Mouse (Mus musculus): ENCODE measurements around the gene Snap47. TPM values are rescaled to one million over a fixed set of nuclear protein-coding genes. Genes with fewer than 3 reads are reported as not detected.
"Not testable (repeated sequence)": the region's sequence is repeated elsewhere in the genome, so short reads cannot be mapped to it uniquely, and the experiment has no call there.

Snap47 gene
- polyA plus RNA-seq, 1 experiment from 2014 or later: 445 TPM

- 0 out of 2 replicates have a peak, but pooled peaks cover 2% of the 10 kb centered on the region for H3K4me1 ChIP-seq (replicated peaks; ENCODE audit: control insufficient read depth, insufficient read depth, low read length)
- H3K4me2 ChIP-seq (ENCODE audit: low read length): no peak overlapping the region
- no peaks in the 10 kb centered on the region for H3K9me3 ChIP-seq (ENCODE audit: control insufficient read depth, low read length)
- H3K36me3 ChIP-seq (ENCODE audit: control insufficient read depth, insufficient read depth): no peaks in the 10 kb centered on the region
- 62% methylated on average over 4 of the region's 4 CpGs for WGBS
- no peaks in the 10 kb centered on the region for H3K27me3 ChIP-seq (replicated peaks; ENCODE audit: control insufficient read depth, insufficient read depth, low read length)
- H3K9ac ChIP-seq (replicated peaks; ENCODE audit: low read depth, low read length): no peak overlapping the region
- no peak for ATAC-seq
- no peak overlapping the region for H3K27ac ChIP-seq (ENCODE audit: low read length)
- no peak overlapping the region for H3K4me3 ChIP-seq (replicated peaks; ENCODE audit: low read length)
Measured at GRCm38 (mm10) chr11:59389617-59390016, 61.4 kb downstream of the Snap47 start.

- Histone ChIP-seq H3K4me3 (replicated peaks; ENCODE audit: low read length) (no peak overlapping the region), H3K4me2 (ENCODE audit: low read length) (no peak overlapping the region), H3K9ac (replicated peaks; ENCODE audit: low read depth, low read length) (no peak overlapping the region), H3K4me1 (replicated peaks; ENCODE audit: control insufficient read depth, insufficient read depth, low read length) (0 out of 2 replicates have a peak, but pooled peaks cover 2% of the 10 kb centered on the region), H3K27ac (ENCODE audit: low read length) (no peak overlapping the region), H3K27me3 (replicated peaks; ENCODE audit: control insufficient read depth, insufficient read depth, low read length) (no peaks in the 10 kb centered on the region), H3K36me3 (ENCODE audit: control insufficient read depth, insufficient read depth) (no peaks in the 10 kb centered on the region), H3K9me3 (ENCODE audit: control insufficient read depth, low read length) (no peaks in the 10 kb centered on the region)
- 74% methylated on average over 4 of the region's 4 CpGs for WGBS
- ATAC-seq: no peak
Measured at GRCm38 (mm10) chr11:59388806-59389205, 62.2 kb downstream of the Snap47 start.

- no peaks in the 10 kb centered on the region for H3K27me3 ChIP-seq (replicated peaks; ENCODE audit: control insufficient read depth, insufficient read depth, low read length)
- no peak overlapping the region for H3K9ac ChIP-seq (replicated peaks; ENCODE audit: low read depth, low read length)
- no peaks in the 10 kb centered on the region for H3K36me3 ChIP-seq (ENCODE audit: control insufficient read depth, insufficient read depth)
- H3K4me1 ChIP-seq (replicated peaks; ENCODE audit: control insufficient read depth, insufficient read depth, low read length): no peaks in the 10 kb centered on the region
- H3K9me3 ChIP-seq (ENCODE audit: control insufficient read depth, low read length): no peaks in the 10 kb centered on the region
- no peak for ATAC-seq
- WGBS: 58% methylated on average over 4 of the region's 4 CpGs
- no peak overlapping the region for H3K4me2 ChIP-seq (ENCODE audit: low read length)
- no peak overlapping the region for H3K27ac ChIP-seq (ENCODE audit: low read length)
- no peak overlapping the region for H3K4me3 ChIP-seq (replicated peaks; ENCODE audit: low read length)
Measured at GRCm38 (mm10) chr11:59387471-59387870, 63.5 kb downstream of the Snap47 start.

GRCm38 (mm10) chr11:59385123-59385522 is 65.9 kb downstream of the Snap47 start:
- Histone ChIP-seq H3K36me3 (ENCODE audit: control insufficient read depth, insufficient read depth) (no peaks in the 10 kb centered on the region), H3K4me2 (ENCODE audit: low read length) (no peak overlapping the region), H3K9me3 (ENCODE audit: control insufficient read depth, low read length) (no peaks in the 10 kb centered on the region), H3K27me3 (replicated peaks; ENCODE audit: control insufficient read depth, insufficient read depth, low read length) (no peaks in the 10 kb centered on the region), H3K27ac (ENCODE audit: low read length) (no peak overlapping the region), H3K9ac (replicated peaks; ENCODE audit: low read depth, low read length) (no peak overlapping the region), H3K4me1 (replicated peaks; ENCODE audit: control insufficient read depth, insufficient read depth, low read length) (no peaks in the 10 kb centered on the region), H3K4me3 (replicated peaks; ENCODE audit: low read length) (no peak overlapping the region)
- 24% methylated on average over 8 of the region's 8 CpGs for WGBS
- no peak for ATAC-seq

- no peak overlapping the region for H3K27ac ChIP-seq (ENCODE audit: low read length)
- H3K9me3 ChIP-seq (ENCODE audit: control insufficient read depth, low read length): no peaks in the 10 kb centered on the region
- H3K9ac ChIP-seq (replicated peaks; ENCODE audit: low read depth, low read length): no peak overlapping the region
- H3K4me3 ChIP-seq (replicated peaks; ENCODE audit: low read length): no peak overlapping the region
- no peak overlapping the region for H3K4me2 ChIP-seq (ENCODE audit: low read length)
- H3K4me1 ChIP-seq (replicated peaks; ENCODE audit: control insufficient read depth, insufficient read depth, low read length): no peaks in the 10 kb centered on the region
- ATAC-seq: no peak
- no peaks in the 10 kb centered on the region for H3K27me3 ChIP-seq (replicated peaks; ENCODE audit: control insufficient read depth, insufficient read depth, low read length)
- whole genome bisulfite sequencing: 61% methylated on average over 7 of the region's 7 CpGs
- H3K36me3 ChIP-seq (ENCODE audit: control insufficient read depth, insufficient read depth): no peaks in the 10 kb centered on the region
Measured at GRCm38 (mm10) chr11:59384441-59384959, 66.5 kb downstream of the Snap47 start.

GRCm38 (mm10) chr11:59379547-59379946 is 71.4 kb downstream of the Snap47 start:
- Histone ChIP-seq H3K9me3 (ENCODE audit: control insufficient read depth, low read length) (no peaks in the 10 kb centered on the region), H3K27me3 (replicated peaks; ENCODE audit: control insufficient read depth, insufficient read depth, low read length) (no peaks in the 10 kb centered on the region), H3K4me2 (ENCODE audit: low read length) (no peak overlapping the region), H3K27ac (ENCODE audit: low read length) (no peak overlapping the region), H3K9ac (replicated peaks; ENCODE audit: low read depth, low read length) (no peak overlapping the region), H3K36me3 (ENCODE audit: control insufficient read depth, insufficient read depth) (no peaks in the 10 kb centered on the region), H3K4me3 (replicated peaks; ENCODE audit: low read length) (no peak overlapping the region), H3K4me1 (replicated peaks; ENCODE audit: control insufficient read depth, insufficient read depth, low read length) (no peaks in the 10 kb centered on the region)
- no peak for ATAC-seq

- no peaks in the 10 kb centered on the region for H3K4me1 ChIP-seq (replicated peaks; ENCODE audit: control insufficient read depth, insufficient read depth, low read length)
- H3K9ac ChIP-seq (replicated peaks; ENCODE audit: low read depth, low read length): no peak overlapping the region
- no peaks in the 10 kb centered on the region for H3K27me3 ChIP-seq (replicated peaks; ENCODE audit: control insufficient read depth, insufficient read depth, low read length)
- WGBS: 89% methylated on average over 3 of the region's 3 CpGs
- no peak overlapping the region for H3K4me3 ChIP-seq (replicated peaks; ENCODE audit: low read length)
- H3K4me2 ChIP-seq (ENCODE audit: low read length): no peak overlapping the region
- H3K9me3 ChIP-seq (ENCODE audit: control insufficient read depth, low read length): no peaks in the 10 kb centered on the region
- no peak overlapping the region for H3K27ac ChIP-seq (ENCODE audit: low read length)
- H3K36me3 ChIP-seq (ENCODE audit: control insufficient read depth, insufficient read depth): no peaks in the 10 kb centered on the region
- no peak for ATAC-seq
Measured at GRCm38 (mm10) chr11:59377999-59378398, 73.0 kb downstream of the Snap47 start.

- Histone ChIP-seq H3K36me3 (ENCODE audit: control insufficient read depth, insufficient read depth) (no peaks in the 10 kb centered on the region), H3K27me3 (replicated peaks; ENCODE audit: control insufficient read depth, insufficient read depth, low read length) (no peaks in the 10 kb centered on the region), H3K4me2 (ENCODE audit: low read length) (no peak within 1 kb of the TSS), H3K4me3 (replicated peaks; ENCODE audit: low read length) (no peak within 1 kb of the TSS), H3K9me3 (ENCODE audit: control insufficient read depth, low read length) (no peaks in the 10 kb centered on the region), H3K4me1 (replicated peaks; ENCODE audit: control insufficient read depth, insufficient read depth, low read length) (no peaks in the 10 kb centered on the region), H3K9ac (replicated peaks; ENCODE audit: low read depth, low read length) (no peak within 1 kb of the TSS), H3K27ac (ENCODE audit: low read length) (no peak within 1 kb of the TSS)
- no peak for ATAC-seq
- 74% methylated on average over 16 of the region's 16 CpGs for WGBS
Measured at GRCm38 (mm10) chr11:59375475-59375874, 75.5 kb downstream of the Snap47 start, which contains the start of gene Prss38. Prss38 (minus strand) TSS chr11:59375657.

GRCm38 (mm10) chr11:59369848-59370247 is 81.1 kb downstream of the Snap47 start:
- Histone ChIP-seq H3K4me1 (replicated peaks; ENCODE audit: control insufficient read depth, insufficient read depth, low read length) (peaks cover 9% of the 10 kb centered on the region), H3K4me2 (ENCODE audit: low read length) (no peak overlapping the region), H3K9ac (replicated peaks; ENCODE audit: low read depth, low read length) (no peak overlapping the region), H3K27me3 (replicated peaks; ENCODE audit: control insufficient read depth, insufficient read depth, low read length) (no peaks in the 10 kb centered on the region), H3K36me3 (ENCODE audit: control insufficient read depth, insufficient read depth) (no peaks in the 10 kb centered on the region), H3K9me3 (ENCODE audit: control insufficient read depth, low read length) (no peaks in the 10 kb centered on the region), H3K27ac (ENCODE audit: low read length) (no peak overlapping the region), H3K4me3 (replicated peaks; ENCODE audit: low read length) (no peak overlapping the region)
- no peak for ATAC-seq
- 76% methylated on average over 11 of the region's 11 CpGs for WGBS

GRCm38 (mm10) chr11:59367955-59368354 is 83.0 kb downstream of the Snap47 start:
- not testable (repeated sequence) for H3K9me3 ChIP-seq (ENCODE audit: control insufficient read depth, low read length); ATAC-seq; H3K36me3 ChIP-seq (ENCODE audit: control insufficient read depth, insufficient read depth); H3K27me3 ChIP-seq (replicated peaks; ENCODE audit: control insufficient read depth, insufficient read depth, low read length); H3K4me1 ChIP-seq (replicated peaks; ENCODE audit: control insufficient read depth, insufficient read depth, low read length); H3K9ac ChIP-seq (replicated peaks; ENCODE audit: low read depth, low read length); H3K27ac ChIP-seq (ENCODE audit: low read length); H3K4me3 ChIP-seq (replicated peaks; ENCODE audit: low read length); H3K4me2 ChIP-seq (ENCODE audit: low read length)
- WGBS: 89% methylated on average over 4 of the region's 4 CpGs

Data from forebrain, embryonic 16.5 days (tissue).